Mouse (Mus musculus): ENCODE measurements around the gene Dlgap4. TPM values are rescaled to one million over a fixed set of nuclear protein-coding genes. Genes with fewer than 3 reads are reported as not detected.
A peak's percentile ranks its signal among the peaks of the same experiment; 100 is the strongest.

Gene Dlgap4
- polyA plus RNA-seq, 1 experiment from 2014 or later, result 66.4 TPM

DNA sequence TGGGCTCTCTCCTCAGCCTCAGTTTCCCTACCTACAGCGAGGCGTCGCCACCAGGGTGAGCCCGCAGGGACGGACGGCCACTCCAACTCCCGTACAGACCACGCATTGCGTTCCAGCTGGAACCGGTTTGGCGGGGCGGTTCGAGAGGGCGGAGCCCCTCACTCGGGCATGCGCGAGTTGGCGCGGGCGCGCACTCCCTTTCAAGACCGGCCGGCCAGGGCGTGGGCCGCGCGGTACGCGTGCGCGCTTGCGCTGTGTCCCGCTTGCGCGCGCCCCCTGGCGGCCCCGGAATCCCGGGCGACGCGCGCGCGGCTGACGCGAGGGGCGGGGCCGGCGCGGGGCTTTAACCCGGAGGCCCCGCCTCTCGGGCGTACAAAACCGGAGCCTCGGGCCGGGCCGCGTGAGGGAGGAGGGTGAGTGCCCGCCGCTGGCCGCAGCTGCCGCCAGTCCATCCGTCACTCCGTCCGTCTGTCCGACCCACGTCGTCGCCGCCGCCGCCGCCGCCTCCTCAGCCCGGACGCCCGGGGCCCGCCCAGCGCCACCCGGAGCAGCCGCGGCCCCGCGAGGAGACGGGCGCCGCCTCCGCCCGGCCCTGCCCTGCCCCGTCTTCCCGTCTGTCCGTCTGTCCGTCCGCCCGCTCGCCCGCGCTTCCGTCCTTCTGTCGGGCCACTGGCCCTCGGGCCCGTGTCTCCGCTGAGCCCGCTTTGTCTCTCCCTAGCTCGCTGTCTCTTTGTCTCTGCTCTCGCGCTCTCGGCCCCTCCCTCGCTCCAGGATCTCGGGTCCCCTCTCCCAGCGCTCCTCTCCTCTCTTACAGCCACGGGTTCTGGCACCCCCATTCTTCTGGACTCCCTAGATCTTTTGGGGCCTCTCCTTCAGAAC lies 107.4 kb downstream of the Dlgap4 start:
- peak; percentile 89 for ATAC-seq (ENCODE audit: low read depth)
- 0% methylated on average over 65 of the region's 114 CpGs for WGBS
- peak overlapping the region; percentile 95 for H3K4me2 ChIP-seq (ENCODE audit: low read depth, low read length)
- H3K36me3 ChIP-seq (ENCODE audit: control insufficient read depth, insufficient read depth, low read length), result no peaks in the 10 kb centered on the region
- peaks cover 55% of the 10 kb centered on the region for H3K4me1 ChIP-seq (replicated peaks; ENCODE audit: control insufficient read depth, insufficient read depth, low read length)
- H3K9me3 ChIP-seq (ENCODE audit: control insufficient read depth, low read length), result no peaks in the 10 kb centered on the region
- H3K27ac ChIP-seq (ENCODE audit: low read length), result peak overlapping the region; percentile 92
- peak overlapping the region; percentile 96 for H3K9ac ChIP-seq (ENCODE audit: low read length)
- H3K4me3 ChIP-seq (ENCODE audit: low read length), result peak overlapping the region; percentile 92
- no peaks in the 10 kb centered on the region for H3K27me3 ChIP-seq (ENCODE audit: control insufficient read depth, insufficient read depth, low read depth, low read length)

DNA sequence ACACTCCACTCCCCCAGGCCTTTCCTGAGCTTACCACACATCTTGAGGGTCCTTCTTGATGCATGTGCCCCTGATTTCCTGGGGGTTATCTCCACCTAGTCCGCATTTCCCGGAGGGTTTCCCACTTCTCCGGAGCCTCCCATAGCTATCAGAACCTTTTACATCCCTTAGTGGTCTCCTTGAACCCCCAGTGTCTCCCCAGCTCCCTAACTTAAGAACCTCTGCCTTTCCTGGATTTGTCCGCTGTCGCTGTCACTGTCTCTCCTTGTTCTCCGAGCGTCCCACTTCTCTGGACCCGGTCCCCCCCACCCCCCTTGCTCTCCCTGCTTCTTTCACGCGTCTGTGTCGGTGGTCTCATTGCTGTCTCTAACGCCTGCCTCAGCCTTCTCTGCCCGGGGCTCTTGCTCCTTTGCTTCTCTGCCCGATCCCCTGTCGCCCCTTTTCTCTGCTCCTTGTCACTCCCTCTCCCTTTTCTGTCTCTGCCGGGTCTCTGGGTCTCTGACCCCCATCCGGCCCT lies 108.1 kb downstream of the Dlgap4 start:
- no peaks in the 10 kb centered on the region for H3K9me3 ChIP-seq (ENCODE audit: control insufficient read depth, low read length)
- peak overlapping the region; percentile 82 for H3K27ac ChIP-seq (ENCODE audit: low read length)
- H3K4me1 ChIP-seq (replicated peaks; ENCODE audit: control insufficient read depth, insufficient read depth, low read length), result peaks cover 62% of the 10 kb centered on the region
- under 1% methylated on average over 17 of the region's 17 CpGs for WGBS
- no peaks in the 10 kb centered on the region for H3K36me3 ChIP-seq (ENCODE audit: control insufficient read depth, insufficient read depth, low read length)
- peak overlapping the region; percentile 92 for H3K4me3 ChIP-seq (ENCODE audit: low read length)
- peak overlapping the region; percentile 91 for H3K4me2 ChIP-seq (ENCODE audit: low read depth, low read length)
- ATAC-seq (ENCODE audit: low read depth), result no peak
- H3K27me3 ChIP-seq (ENCODE audit: control insufficient read depth, insufficient read depth, low read depth, low read length), result no peaks in the 10 kb centered on the region
- peak overlapping the region; percentile 96 for H3K9ac ChIP-seq (ENCODE audit: low read length)

GRCm38 (mm10) chr2:156722071-156722575 lies 108.6 kb downstream of the Dlgap4 start:
- Histone ChIP-seq H3K4me2 (ENCODE audit: low read depth, low read length) (peak overlapping the region; percentile 91), H3K4me1 (replicated peaks; ENCODE audit: control insufficient read depth, insufficient read depth, low read length) (peaks cover 62% of the 10 kb centered on the region), H3K9me3 (ENCODE audit: control insufficient read depth, low read length) (no peaks in the 10 kb centered on the region), H3K27me3 (ENCODE audit: control insufficient read depth, insufficient read depth, low read depth, low read length) (no peaks in the 10 kb centered on the region), H3K4me3 (ENCODE audit: low read length) (peak overlapping the region; percentile 92), H3K9ac (ENCODE audit: low read length) (peak overlapping the region; percentile 96), H3K27ac (ENCODE audit: low read length) (peak overlapping the region; percentile 82), H3K36me3 (ENCODE audit: control insufficient read depth, insufficient read depth, low read length) (no peaks in the 10 kb centered on the region)
- peak; percentile 11; the same call in 1 of the 2 replicates for ATAC-seq (ENCODE audit: low read depth)
- under 1% methylated on average over 15 of the region's 15 CpGs for WGBS

DNA sequence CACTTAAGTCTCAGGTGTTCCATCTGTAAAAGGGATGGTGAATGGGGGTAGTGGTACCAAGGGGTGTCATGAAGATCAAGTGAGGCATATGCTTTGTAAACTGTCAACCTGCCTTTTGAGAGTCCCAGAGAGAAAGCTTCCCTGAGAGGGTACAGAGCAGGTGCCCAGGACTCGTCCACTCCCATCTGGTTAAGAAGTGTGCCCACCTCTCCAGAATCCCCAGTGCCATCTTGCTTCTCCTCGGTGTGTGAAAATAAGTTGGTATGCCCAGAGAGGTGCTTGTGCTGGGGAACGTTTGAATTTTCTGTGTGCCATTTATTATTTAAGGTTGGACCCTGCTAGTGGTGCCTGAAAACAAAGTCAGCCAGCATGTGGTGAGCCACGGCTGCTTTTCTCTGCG lies 109.2 kb downstream of the Dlgap4 start:
- H3K4me1 ChIP-seq (replicated peaks; ENCODE audit: control insufficient read depth, insufficient read depth, low read length), result peaks cover 57% of the 10 kb centered on the region

GRCm38 (mm10) chr2:156723899-156724523 lies 110.5 kb downstream of the Dlgap4 start:
- Histone ChIP-seq H3K36me3 (ENCODE audit: control insufficient read depth, insufficient read depth, low read length) (no peaks in the 10 kb centered on the region), H3K4me3 (ENCODE audit: low read length) (no peak overlapping the region), H3K27me3 (ENCODE audit: control insufficient read depth, insufficient read depth, low read depth, low read length) (no peaks in the 10 kb centered on the region), H3K4me1 (replicated peaks; ENCODE audit: control insufficient read depth, insufficient read depth, low read length) (peaks cover 48% of the 10 kb centered on the region), H3K27ac (ENCODE audit: low read length) (no peak overlapping the region), H3K9ac (ENCODE audit: low read length) (no peak overlapping the region), H3K9me3 (ENCODE audit: control insufficient read depth, low read length) (no peaks in the 10 kb centered on the region), H3K4me2 (ENCODE audit: low read depth, low read length) (no peak overlapping the region)
- WGBS, result 59% methylated on average over 1 of the region's 1 CpGs
- ATAC-seq (ENCODE audit: low read depth), result no peak

More for the DNA sequence above, 109.2 kb downstream of the Dlgap4 start:
- H3K36me3 ChIP-seq (ENCODE audit: control insufficient read depth, insufficient read depth, low read length), result no peaks in the 10 kb centered on the region
- H3K9me3 ChIP-seq (ENCODE audit: control insufficient read depth, low read length), result no peaks in the 10 kb centered on the region
- H3K27me3 ChIP-seq (ENCODE audit: control insufficient read depth, insufficient read depth, low read depth, low read length), result no peaks in the 10 kb centered on the region
- peak overlapping the region; percentile 92 for H3K4me3 ChIP-seq (ENCODE audit: low read length)
- no peak overlapping the region for H3K27ac ChIP-seq (ENCODE audit: low read length)
- 48% methylated on average over 5 of the region's 5 CpGs for WGBS
- H3K9ac ChIP-seq (ENCODE audit: low read length), result peak overlapping the region; percentile 96; the same call in 1 of the 2 replicates
- ATAC-seq (ENCODE audit: low read depth), result no peak
- peak overlapping the region; percentile 91 for H3K4me2 ChIP-seq (ENCODE audit: low read depth, low read length)

- Histone ChIP-seq H3K4me1 (replicated peaks; ENCODE audit: control insufficient read depth, insufficient read depth, low read length) (peaks cover 49% of the 10 kb centered on the region), H3K27me3 (ENCODE audit: control insufficient read depth, insufficient read depth, low read depth, low read length) (no peaks in the 10 kb centered on the region), H3K4me2 (ENCODE audit: low read depth, low read length) (no peak overlapping the region), H3K27ac (ENCODE audit: low read length) (no peak overlapping the region), H3K4me3 (ENCODE audit: low read length) (no peak overlapping the region), H3K9ac (ENCODE audit: low read length) (no peak overlapping the region), H3K36me3 (ENCODE audit: control insufficient read depth, insufficient read depth, low read length) (no peaks in the 10 kb centered on the region), H3K9me3 (ENCODE audit: control insufficient read depth, low read length) (no peaks in the 10 kb centered on the region)
- ATAC-seq (ENCODE audit: low read depth), result no peak
- 78% methylated on average over 4 of the region's 4 CpGs for WGBS
These were observed 111.4 kb downstream of the Dlgap4 start for GRCm38 (mm10) chr2:156724871-156725270.

- WGBS, result 27% methylated on average over 7 of the region's 7 CpGs
- Histone ChIP-seq H3K27me3 (ENCODE audit: control insufficient read depth, insufficient read depth, low read depth, low read length) (no peaks in the 10 kb centered on the region), H3K27ac (ENCODE audit: low read length) (peak overlapping the region; percentile 50), H3K9me3 (ENCODE audit: control insufficient read depth, low read length) (no peaks in the 10 kb centered on the region), H3K9ac (ENCODE audit: low read length) (no peak overlapping the region), H3K4me2 (ENCODE audit: low read depth, low read length) (no peak overlapping the region), H3K4me3 (ENCODE audit: low read length) (no peak overlapping the region), H3K36me3 (ENCODE audit: control insufficient read depth, insufficient read depth, low read length) (no peaks in the 10 kb centered on the region), H3K4me1 (replicated peaks; ENCODE audit: control insufficient read depth, insufficient read depth, low read length) (peaks cover 51% of the 10 kb centered on the region)
- peak; percentile 53 for ATAC-seq (ENCODE audit: low read depth)
These were observed 112.8 kb downstream of the Dlgap4 start for GRCm38 (mm10) chr2:156726344-156726743.

DNA sequence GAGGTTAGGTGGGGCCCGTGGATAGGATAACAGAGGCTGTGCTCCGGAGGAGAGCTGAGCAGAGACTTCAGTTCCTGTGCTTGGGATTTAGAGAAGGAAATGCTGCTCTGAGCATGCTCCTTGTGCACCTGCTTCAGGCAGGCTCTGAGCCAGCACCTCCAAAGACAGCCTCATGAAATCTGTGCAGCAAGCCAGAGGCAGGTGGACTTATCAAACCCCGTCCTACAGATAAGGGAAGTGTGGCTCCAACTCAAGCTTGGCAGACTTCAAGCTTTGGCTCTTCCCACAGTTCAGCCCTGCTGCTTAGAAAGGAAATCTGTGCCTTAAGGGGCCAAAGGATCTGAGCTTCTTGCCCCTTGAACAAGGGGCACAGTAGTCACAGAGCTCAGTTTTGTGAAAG lies 113.4 kb downstream of the Dlgap4 start:
- 31% methylated on average over 3 of the region's 3 CpGs for WGBS
- peaks cover 52% of the 10 kb centered on the region for H3K4me1 ChIP-seq (replicated peaks; ENCODE audit: control insufficient read depth, insufficient read depth, low read length)
- no peak for ATAC-seq (ENCODE audit: low read depth)
- H3K4me2 ChIP-seq (ENCODE audit: low read depth, low read length), result no peak overlapping the region
- H3K9ac ChIP-seq (ENCODE audit: low read length), result no peak overlapping the region
- H3K4me3 ChIP-seq (ENCODE audit: low read length), result no peak overlapping the region
- H3K27me3 ChIP-seq (ENCODE audit: control insufficient read depth, insufficient read depth, low read depth, low read length), result no peaks in the 10 kb centered on the region
- no peaks in the 10 kb centered on the region for H3K9me3 ChIP-seq (ENCODE audit: control insufficient read depth, low read length)
- H3K36me3 ChIP-seq (ENCODE audit: control insufficient read depth, insufficient read depth, low read length), result no peaks in the 10 kb centered on the region
- H3K27ac ChIP-seq (ENCODE audit: low read length), result peak overlapping the region; percentile 50
